Comparison of ENCODE assay signal across 10 mouse cellular contexts in genomic region chr2:74735851-74736687, GRCm38 (mm10). TPM values are rescaled to one million over a fixed set of nuclear protein-coding genes. Genes with fewer than 3 reads are reported as not detected.
DNase-seq lines count a peak whose midpoint lies in the region; ATAC-seq and TF ChIP-seq lines count a peak whose summit lies in the region.
"Had no signal": no experiment of that assay in that cellular context is flagged by ENCODE, and none has a peak within 500 bp of the region (broad histone marks: within the 10 kb centered on the region; RNA-seq: fewer than 3 reads in every experiment).

No protein-coding gene starts in this region.

- H3K9ac ChIP-seq in kidney, embryonic 15.5 days = peak overlapping the region; percentile 39
- H3K9ac ChIP-seq in embryonic facial prominence, embryonic 11.5 days (replicated peaks; ENCODE audit: low read length) = no peak overlapping the region
- H3K9ac ChIP-seq in hindbrain, embryonic 16.5 days (ENCODE audit: low read depth, low read length) = peak overlapping the region; percentile 66
- no peak overlapping the region for H3K9ac ChIP-seq in midbrain, postnatal 0 days (replicated peaks; ENCODE audit: low read length, poor library complexity, severe bottlenecking)

- peak overlapping the region; percentile 45 for H3K4me3 ChIP-seq in kidney, embryonic 15.5 days (replicated peaks)
- H3K4me3 ChIP-seq in embryonic facial prominence, embryonic 11.5 days (ENCODE audit: low read depth, low read length) = no peak overlapping the region
- peak overlapping the region; percentile 42 for H3K4me3 ChIP-seq in hindbrain, embryonic 16.5 days (ENCODE audit: low read length)
- H3K4me3 ChIP-seq in midbrain, postnatal 0 days (ENCODE audit: low read depth, low read length) = no peak overlapping the region
- no peak overlapping the region for H3K4me3 ChIP-seq in layer of hippocampus, adult 2 months

- H3K27ac ChIP-seq in kidney, embryonic 15.5 days = peak overlapping the region; percentile 96
- no peak overlapping the region for H3K27ac ChIP-seq in embryonic facial prominence, embryonic 11.5 days (replicated peaks; ENCODE audit: low read depth, low read length)
- peak overlapping the region; percentile 83 for H3K27ac ChIP-seq in hindbrain, embryonic 16.5 days (ENCODE audit: low read depth, low read length)
- H3K27ac ChIP-seq in midbrain, postnatal 0 days (ENCODE audit: low read depth, low read length) = no peak overlapping the region
- H3K27ac ChIP-seq in layer of hippocampus, adult 2 months = no peak overlapping the region

- H3K9me3 ChIP-seq in kidney, embryonic 15.5 days (replicated peaks) = no peaks in the 10 kb centered on the region
- no peaks in the 10 kb centered on the region for H3K9me3 ChIP-seq in embryonic facial prominence, embryonic 11.5 days (replicated peaks; ENCODE audit: control insufficient read depth, low read length)
- H3K9me3 ChIP-seq in hindbrain, embryonic 16.5 days (ENCODE audit: control insufficient read depth, low read length) = no peaks in the 10 kb centered on the region
- no peaks in the 10 kb centered on the region for H3K9me3 ChIP-seq in midbrain, postnatal 0 days (ENCODE audit: low read length)

- peaks cover 26% of the 10 kb centered on the region for H3K27me3 ChIP-seq in kidney, embryonic 15.5 days
- H3K27me3 ChIP-seq in embryonic facial prominence, embryonic 11.5 days (ENCODE audit: control insufficient read depth, insufficient read depth, low read length) = peaks cover 95% of the 10 kb centered on the region
- peaks cover 31% of the 10 kb centered on the region for H3K27me3 ChIP-seq in hindbrain, embryonic 16.5 days (replicated peaks; ENCODE audit: control insufficient read depth, insufficient read depth, low read length)
- H3K27me3 ChIP-seq in midbrain, postnatal 0 days (ENCODE audit: insufficient read depth, low read length) = peaks cover 96% of the 10 kb centered on the region

- 13% methylated on average over 42 of the region's 42 CpGs for WGBS in kidney, embryonic 15.5 days
- WGBS in embryonic facial prominence, embryonic 11.5 days = under 1% methylated on average over 42 of the region's 42 CpGs
- under 1% methylated on average over 40 of the region's 42 CpGs for WGBS in hindbrain, embryonic 16.5 days
- 1% methylated on average over 42 of the region's 42 CpGs for WGBS in midbrain, postnatal 0 days

- H3K4me1 ChIP-seq in kidney, embryonic 15.5 days = peaks cover 98% of the 10 kb centered on the region
- no peaks in the 10 kb centered on the region for H3K4me1 ChIP-seq in embryonic facial prominence, embryonic 11.5 days (ENCODE audit: control insufficient read depth, insufficient read depth, low read length)
- no peaks in the 10 kb centered on the region; the same call in 1 of the 2 replicates for H3K4me1 ChIP-seq in hindbrain, embryonic 16.5 days (ENCODE audit: control insufficient read depth, insufficient read depth, low read depth, low read length)
- no peaks in the 10 kb centered on the region for H3K4me1 ChIP-seq in midbrain, postnatal 0 days (ENCODE audit: insufficient read depth, low read length)

- no peak for TF ChIP-seq CTCF in midbrain, postnatal 0 days (IDR thresholded peaks at IDR 0.05)
- TF ChIP-seq CTCF in layer of hippocampus, adult 2 months (conservative IDR thresholded peaks at IDR 0.05) = no peak

- no peak for ATAC-seq in kidney, embryonic 15.5 days (replicated peaks; ENCODE audit: low FRiP score)
- ATAC-seq in embryonic facial prominence, embryonic 11.5 days (replicated peaks; ENCODE audit: insufficient number of reproducible peaks, low FRiP score, low TSS enrichment, low read depth) = no peak
- ATAC-seq in hindbrain, embryonic 16.5 days = peak; percentile 25; the same call in 1 of the 2 replicates
- no peak for ATAC-seq in midbrain, postnatal 0 days (ENCODE audit: low FRiP score)
- ATAC-seq in CD4-positive, CD25-positive, alpha-beta regulatory T cell, adult 4 months = no peak

- no peak for DNase-seq in kidney, adult 11 months
- peak; percentile 26 for DNase-seq in embryonic facial prominence, embryonic 11.5 days (ENCODE audit: low spot score)
- DNase-seq in midbrain, postnatal 0 days (ENCODE audit: low spot score) = peak; percentile 51
- DNase-seq in layer of hippocampus, adult 2 months (ENCODE audit: low spot score in 2 of 2) = no peak
- DNase-seq in frontal cortex, postnatal 10 days (ENCODE audit: low spot score in 2 of 2) = no peak

- H3K36me3 ChIP-seq in kidney, embryonic 15.5 days = 0 out of 2 replicates have a peak, but pooled peaks cover 4% of the 10 kb centered on the region
- H3K36me3 ChIP-seq in embryonic facial prominence, embryonic 11.5 days (replicated peaks; ENCODE audit: control insufficient read depth, insufficient read depth, low read depth, low read length) = no peaks in the 10 kb centered on the region
- H3K36me3 ChIP-seq in hindbrain, embryonic 16.5 days (ENCODE audit: control insufficient read depth, insufficient read depth, low read length) = no peaks in the 10 kb centered on the region
- no peaks in the 10 kb centered on the region for H3K36me3 ChIP-seq in midbrain, postnatal 0 days (ENCODE audit: insufficient read depth, low read length)

- peak overlapping the region; percentile 77 for H3K4me2 ChIP-seq in kidney, embryonic 15.5 days
- H3K4me2 ChIP-seq in embryonic facial prominence, embryonic 11.5 days (ENCODE audit: low read depth, low read length) = peak overlapping the region; percentile 5; the same call in 1 of the 2 replicates
- H3K4me2 ChIP-seq in hindbrain, embryonic 16.5 days (ENCODE audit: low read length) = peak overlapping the region; percentile 67
- H3K4me2 ChIP-seq in midbrain, postnatal 0 days (ENCODE audit: low read depth, low read length, poor library complexity, severe bottlenecking) = peak overlapping the region; percentile 4; the same call in 1 of the 2 replicates

RNA-seq across cellular contexts. Expression of gene Gm28230, which starts 9.5 kb away (rescaled TPM):
- polyA plus RNA-seq in kidney, embryonic 15.5 days (2015; fragmentation: Nextera tagmentation; extraction: Ambion mirVana) = 1.7 and 2.3 TPM in 2 replicates
- not detected in 2 replicates for polyA plus RNA-seq in embryonic facial prominence, embryonic 11.5 days (2014; fragmentation: Nextera tagmentation; extraction: Ambion mirVana)
- polyA plus RNA-seq in hindbrain, embryonic 16.5 days (2015; fragmentation: Nextera tagmentation; extraction: Ambion mirVana) = 0.45 and 0.72 TPM in 2 replicates
- not detected in 2 replicates for total RNA-seq in midbrain, postnatal 0 days (2014; rRNA removed)
- polyA plus RNA-seq in midbrain, postnatal 0 days (2015; fragmentation: Nextera tagmentation; extraction: Ambion mirVana) = not detected in 2 replicates
- polyA plus RNA-seq in CD4-positive, CD25-positive, alpha-beta regulatory T cell, adult 4 months (2017; shearing (Covaris generic)) = not detected
- total RNA-seq in layer of hippocampus, adult 2 months (2021) = not detected
- total RNA-seq: layer of hippocampus, postnatal 14 days; MEL had no signal

RNA-seq across cellular contexts. Expression of gene Hoxd4, which starts 24.3 kb away (rescaled TPM):
- 5.6 and 5.8 TPM in 2 replicates for polyA plus RNA-seq in kidney, embryonic 15.5 days (2015; fragmentation: Nextera tagmentation; extraction: Ambion mirVana)
- 0.18 TPM in 1 of 2 replicates, not detected in the other for polyA plus RNA-seq in embryonic facial prominence, embryonic 11.5 days (2014; fragmentation: Nextera tagmentation; extraction: Ambion mirVana)
- 2.2 and 2.3 TPM in 2 replicates for polyA plus RNA-seq in hindbrain, embryonic 16.5 days (2015; fragmentation: Nextera tagmentation; extraction: Ambion mirVana)
- 1.2 TPM in 1 of 2 replicates, not detected in the other for total RNA-seq in midbrain, postnatal 0 days (2014; rRNA removed)
- not detected in 2 replicates for polyA plus RNA-seq in midbrain, postnatal 0 days (2015; fragmentation: Nextera tagmentation; extraction: Ambion mirVana)
- not detected for polyA plus RNA-seq in CD4-positive, CD25-positive, alpha-beta regulatory T cell, adult 4 months (2017; shearing (Covaris generic))
- not detected for total RNA-seq in layer of hippocampus, adult 2 months (2021)
- total RNA-seq: layer of hippocampus, postnatal 14 days; MEL had no signal

RNA-seq across cellular contexts. Expression of gene Hoxd3, which starts 24.3 kb away (rescaled TPM):
- 15.2 and 15.9 TPM in 2 replicates for polyA plus RNA-seq in kidney, embryonic 15.5 days (2015; fragmentation: Nextera tagmentation; extraction: Ambion mirVana)
- polyA plus RNA-seq in embryonic facial prominence, embryonic 11.5 days (2014; fragmentation: Nextera tagmentation; extraction: Ambion mirVana) = 2.7 and 2.9 TPM in 2 replicates
- 43.8 and 48.0 TPM in 2 replicates for polyA plus RNA-seq in hindbrain, embryonic 16.5 days (2015; fragmentation: Nextera tagmentation; extraction: Ambion mirVana)
- 11.6 TPM in 1 of 2 replicates, not detected in the other for total RNA-seq in midbrain, postnatal 0 days (2014; rRNA removed)
- polyA plus RNA-seq in midbrain, postnatal 0 days (2015; fragmentation: Nextera tagmentation; extraction: Ambion mirVana) = not detected in 2 replicates
- polyA plus RNA-seq in CD4-positive, CD25-positive, alpha-beta regulatory T cell, adult 4 months (2017; shearing (Covaris generic)) = not detected
- not detected for total RNA-seq in layer of hippocampus, adult 2 months (2021)
- total RNA-seq: layer of hippocampus, postnatal 14 days; MEL had no signal

RNA-seq across cellular contexts. Expression of gene Hoxd1, which starts 26.7 kb away (rescaled TPM):
- 1.2 and 1.5 TPM in 2 replicates for polyA plus RNA-seq in kidney, embryonic 15.5 days (2015; fragmentation: Nextera tagmentation; extraction: Ambion mirVana)
- 0.47 and 0.80 TPM in 2 replicates for polyA plus RNA-seq in embryonic facial prominence, embryonic 11.5 days (2014; fragmentation: Nextera tagmentation; extraction: Ambion mirVana)
- polyA plus RNA-seq in hindbrain, embryonic 16.5 days (2015; fragmentation: Nextera tagmentation; extraction: Ambion mirVana) = 1.1 and 1.3 TPM in 2 replicates
- total RNA-seq in midbrain, postnatal 0 days (2014; rRNA removed) = not detected in 2 replicates
- not detected in 2 replicates for polyA plus RNA-seq in midbrain, postnatal 0 days (2015; fragmentation: Nextera tagmentation; extraction: Ambion mirVana)
- polyA plus RNA-seq in CD4-positive, CD25-positive, alpha-beta regulatory T cell, adult 4 months (2017; shearing (Covaris generic)) = not detected
- total RNA-seq in layer of hippocampus, adult 2 months (2021) = under 1 TPM in 1 of 2 experiments, not detected in 1; 0.26 TPM
- total RNA-seq: MEL had no signal

RNA-seq across cellular contexts. Expression of gene Hoxd8, which starts 31.7 kb away (rescaled TPM):
- 36.4 and 40.8 TPM in 2 replicates for polyA plus RNA-seq in kidney, embryonic 15.5 days (2015; fragmentation: Nextera tagmentation; extraction: Ambion mirVana)
- 0.18 and 0.71 TPM in 2 replicates for polyA plus RNA-seq in embryonic facial prominence, embryonic 11.5 days (2014; fragmentation: Nextera tagmentation; extraction: Ambion mirVana)
- polyA plus RNA-seq in hindbrain, embryonic 16.5 days (2015; fragmentation: Nextera tagmentation; extraction: Ambion mirVana) = 0.66 and 1.1 TPM in 2 replicates
- total RNA-seq in midbrain, postnatal 0 days (2014; rRNA removed) = 0.05 TPM in 1 of 2 replicates, not detected in the other
- not detected in 2 replicates for polyA plus RNA-seq in midbrain, postnatal 0 days (2015; fragmentation: Nextera tagmentation; extraction: Ambion mirVana)
- not detected for polyA plus RNA-seq in CD4-positive, CD25-positive, alpha-beta regulatory T cell, adult 4 months (2017; shearing (Covaris generic))
- total RNA-seq in layer of hippocampus, adult 2 months (2021) = not detected
- total RNA-seq: layer of hippocampus, postnatal 14 days had no signal

Comparison
In these comparisons a context has a peak if more than half of its experiments do, and no peak if none do; other contexts are left out.
1. H3K27ac ChIP-seq: peak in kidney, embryonic 15.5 days (single experiment) and hindbrain, embryonic 16.5 days (single experiment); none in embryonic facial prominence, embryonic 11.5 days (single experiment), midbrain, postnatal 0 days (single experiment) and layer of hippocampus, adult 2 months (single experiment).
2. H3K4me2 ChIP-seq: peak in every context shown above with its lines; median percentile 77 in kidney, embryonic 15.5 days; 67 in hindbrain, embryonic 16.5 days; 5 in embryonic facial prominence, embryonic 11.5 days; 4 in midbrain, postnatal 0 days.
3. H3K4me3 ChIP-seq: peak in kidney, embryonic 15.5 days (single experiment) and hindbrain, embryonic 16.5 days (single experiment); none in embryonic facial prominence, embryonic 11.5 days (single experiment), midbrain, postnatal 0 days (single experiment) and layer of hippocampus, adult 2 months (single experiment).
4. H3K9ac ChIP-seq: peak in kidney, embryonic 15.5 days (single experiment) and hindbrain, embryonic 16.5 days (single experiment); none in embryonic facial prominence, embryonic 11.5 days (single experiment) and midbrain, postnatal 0 days (single experiment).
5. DNase-seq: peak in embryonic facial prominence, embryonic 11.5 days (single experiment) and midbrain, postnatal 0 days (single experiment); none in kidney, adult 11 months (single experiment), layer of hippocampus, adult 2 months (0 of 2) and frontal cortex, postnatal 10 days (0 of 2).